Mouse (Mus musculus): ENCODE data around the gene Rtn2.

DNA sequence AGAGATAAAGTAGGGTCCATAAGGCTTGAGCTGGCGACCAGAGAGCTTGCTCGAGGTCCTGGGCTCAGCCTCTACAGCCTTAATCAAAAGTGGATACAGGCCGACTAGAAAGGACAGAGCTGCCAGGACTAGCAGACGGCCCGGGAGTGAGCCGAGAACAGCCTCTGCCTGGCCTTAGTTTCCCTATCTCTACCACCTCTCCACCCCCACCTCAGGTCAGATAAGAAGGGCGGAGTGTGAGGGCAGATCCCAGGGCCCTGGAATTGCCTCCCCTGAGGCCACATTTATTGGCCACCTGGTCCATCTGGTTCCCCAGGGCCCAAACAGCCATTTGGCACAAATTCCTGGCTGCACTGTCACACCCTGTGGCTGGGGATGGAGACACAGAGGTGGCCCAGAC lies 17.3 kb upstream of the Rtn2 start:
- TF ChIP-seq CTCF (IDR thresholded peaks at IDR 0.05; ENCODE audit: low read depth), result no peak
- TF ChIP-seq EP300 (IDR thresholded peaks at IDR 0.05; ENCODE audit: low read depth), result no peak
